Mouse (Mus musculus) adrenal gland, adult 8-10 months (tissue): ENCODE results near the gene Six3. TPM values are rescaled to one million over a fixed set of nuclear protein-coding genes. Genes with fewer than 3 reads are reported as not detected.

Source experiments
- DNase-seq: peaks from one replicate; pipeline ENCODE4 v3.0.0; 2022
- total RNA-seq, 4 experiments: library from RNA; stranded (reverse); gene quantifications; 2 replicates each; pipeline ENCODE4 v1.2.4; 2022

The Six3 gene
- total RNA-seq = not detected

DNA sequence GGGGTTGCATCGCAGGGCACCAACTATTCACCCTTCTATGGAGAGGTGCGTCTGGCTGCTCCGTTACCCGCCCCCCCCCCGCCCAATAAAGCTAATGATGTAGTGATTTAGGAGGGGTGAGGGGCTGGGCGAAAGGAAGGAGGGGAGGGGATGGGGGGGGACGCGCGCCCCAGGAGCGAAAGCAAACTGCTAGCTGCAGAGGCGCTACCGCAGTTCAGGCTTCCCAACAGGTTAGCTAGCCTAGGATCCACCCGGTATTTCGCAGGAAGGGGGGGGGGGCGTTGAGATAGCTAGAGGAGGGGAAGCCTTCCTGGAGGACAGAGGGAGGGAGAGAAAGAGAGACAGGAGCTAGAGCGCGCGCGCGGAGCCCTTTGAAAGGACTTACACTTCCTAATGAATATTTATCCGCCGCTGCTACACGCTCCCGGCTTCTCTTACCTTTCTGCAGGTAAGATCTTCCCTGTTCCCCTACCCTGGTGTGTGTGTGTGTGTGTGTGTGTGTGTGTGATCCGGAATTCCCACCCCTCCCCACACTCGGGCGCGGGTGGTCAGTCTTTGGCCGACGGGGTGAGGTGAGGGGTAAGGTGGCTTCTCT, at the start of gene Six3:
Gene Six3, plus strand, starts transcription at position 343 of the 595 bp plus-strand sequence.
- no peak for DNase-seq

GRCm38 (mm10) chr17:85564107-85564506, 49.3 kb upstream of the Six3 start:
- no peak for DNase-seq

GRCm38 (mm10) chr17:85574023-85574422, 39.4 kb upstream of the Six3 start:
- no peak for DNase-seq

DNA sequence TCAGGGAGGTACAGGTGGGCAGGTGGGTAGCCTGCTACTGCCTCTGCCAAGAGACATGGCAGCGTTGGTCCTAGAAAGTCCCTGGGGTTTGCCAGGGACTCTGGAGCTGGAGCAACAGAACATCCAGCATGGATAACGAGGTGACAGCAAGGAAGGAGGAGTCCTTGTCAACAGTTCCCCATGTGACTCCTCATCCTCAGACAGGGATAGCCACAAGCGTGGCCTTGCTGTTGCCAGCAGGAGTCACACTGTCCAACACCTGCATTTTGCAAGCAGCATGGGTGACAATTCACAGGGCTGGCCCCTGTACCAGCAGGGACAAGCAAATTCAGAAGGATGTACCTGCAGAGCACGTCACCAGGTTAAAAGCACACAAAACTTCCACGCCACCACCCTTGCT, 35.1 kb upstream of the Six3 start:
- no peak for DNase-seq

- DNase-seq = no peak
Observed at GRCm38 (mm10) chr17:85579350-85579749, 34.1 kb upstream of the Six3 start.

DNA sequence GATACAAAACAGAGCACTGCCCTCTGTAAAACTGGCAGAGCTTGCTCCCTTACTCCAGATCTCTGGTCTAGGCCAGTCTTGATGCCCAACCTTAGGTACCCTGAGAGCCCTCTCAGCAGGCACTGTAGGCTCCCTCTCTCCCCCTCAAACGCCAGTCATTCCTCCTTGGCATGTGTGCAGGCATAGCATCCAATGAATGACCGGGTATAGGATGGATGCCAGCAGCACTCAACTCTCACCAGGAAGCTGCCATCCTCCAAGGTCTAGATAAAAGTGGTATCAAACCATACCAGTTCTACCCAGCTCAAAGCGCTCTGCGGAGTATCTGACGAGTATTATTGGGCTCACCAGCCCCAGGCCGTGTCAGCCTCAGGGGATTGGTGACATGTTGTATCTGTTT, 33.2 kb upstream of the Six3 start:
- DNase-seq = no peak

- DNase-seq = no peak
Observed at GRCm38 (mm10) chr17:85584170-85584569, 29.2 kb upstream of the Six3 start.

DNA sequence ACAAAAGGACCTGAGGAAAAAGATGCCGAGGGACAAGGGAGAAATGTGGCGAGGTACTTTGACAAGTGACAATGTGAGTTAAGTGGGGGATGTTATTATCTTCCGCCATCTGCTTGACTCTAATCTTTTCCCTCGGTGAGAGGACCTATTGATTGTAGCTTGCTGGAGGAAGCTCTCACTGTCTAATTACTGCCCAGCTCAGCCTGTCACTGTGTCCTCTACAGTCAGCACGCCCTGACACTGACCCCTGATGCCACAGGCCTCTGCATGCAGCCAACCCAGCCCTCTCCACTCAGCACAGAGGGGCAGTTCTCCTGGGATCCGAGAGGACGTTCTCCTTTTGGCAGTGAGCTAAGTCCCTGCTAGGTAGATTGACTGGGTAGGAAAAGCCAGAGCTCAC, 28.8 kb upstream of the Six3 start:
- no peak for DNase-seq

GRCm38 (mm10) chr17:85585779-85586178, 27.6 kb upstream of the Six3 start:
- DNase-seq = no peak

GRCm38 (mm10) chr17:85591976-85592375, 21.4 kb upstream of the Six3 start:
- DNase-seq = no peak

GRCm38 (mm10) chr17:85595853-85596252, 17.6 kb upstream of the Six3 start:
- no peak for DNase-seq

- no peak for DNase-seq
Observed at GRCm38 (mm10) chr17:85596341-85596890, 17.0 kb upstream of the Six3 start.

DNA sequence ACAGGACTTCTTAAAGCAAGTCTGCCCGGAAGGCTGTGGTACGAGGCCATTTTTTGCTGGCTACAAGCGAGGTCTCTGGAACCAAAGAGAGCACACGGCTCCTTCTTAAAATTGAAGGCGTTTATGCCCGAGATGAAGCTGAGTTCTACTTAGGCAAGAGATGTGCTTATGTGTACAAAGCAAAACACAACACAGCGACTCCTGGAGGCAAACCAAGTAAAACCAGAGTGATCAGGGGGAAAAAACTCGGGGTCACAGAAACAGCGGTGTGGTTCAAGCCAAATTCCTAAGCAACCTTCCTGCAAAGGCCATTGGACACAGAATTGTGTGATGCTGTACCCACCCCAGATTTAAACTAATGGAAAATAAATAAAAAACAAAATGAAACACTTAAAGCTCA, 13.9 kb upstream of the Six3 start:
- DNase-seq = no peak

DNA sequence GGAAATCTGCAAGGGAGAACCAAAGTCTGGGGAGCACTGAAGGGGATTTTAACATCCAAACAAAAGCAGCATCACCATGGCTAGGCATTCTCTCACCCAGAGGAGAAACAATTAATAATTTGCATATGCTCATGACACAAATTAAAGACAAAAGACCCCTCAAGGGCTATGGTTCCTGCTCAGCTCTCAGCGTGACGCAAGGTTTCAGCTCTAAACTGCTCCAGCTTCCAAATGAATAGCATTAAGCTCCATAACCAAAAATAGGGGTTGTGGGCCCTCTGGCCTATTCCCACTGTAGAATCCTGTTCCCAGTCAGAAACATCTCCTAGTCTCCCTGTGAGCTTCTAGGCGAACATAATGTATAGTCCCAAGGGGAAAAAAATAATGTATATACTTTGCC, 6.9 kb upstream of the Six3 start:
- DNase-seq = no peak

DNA sequence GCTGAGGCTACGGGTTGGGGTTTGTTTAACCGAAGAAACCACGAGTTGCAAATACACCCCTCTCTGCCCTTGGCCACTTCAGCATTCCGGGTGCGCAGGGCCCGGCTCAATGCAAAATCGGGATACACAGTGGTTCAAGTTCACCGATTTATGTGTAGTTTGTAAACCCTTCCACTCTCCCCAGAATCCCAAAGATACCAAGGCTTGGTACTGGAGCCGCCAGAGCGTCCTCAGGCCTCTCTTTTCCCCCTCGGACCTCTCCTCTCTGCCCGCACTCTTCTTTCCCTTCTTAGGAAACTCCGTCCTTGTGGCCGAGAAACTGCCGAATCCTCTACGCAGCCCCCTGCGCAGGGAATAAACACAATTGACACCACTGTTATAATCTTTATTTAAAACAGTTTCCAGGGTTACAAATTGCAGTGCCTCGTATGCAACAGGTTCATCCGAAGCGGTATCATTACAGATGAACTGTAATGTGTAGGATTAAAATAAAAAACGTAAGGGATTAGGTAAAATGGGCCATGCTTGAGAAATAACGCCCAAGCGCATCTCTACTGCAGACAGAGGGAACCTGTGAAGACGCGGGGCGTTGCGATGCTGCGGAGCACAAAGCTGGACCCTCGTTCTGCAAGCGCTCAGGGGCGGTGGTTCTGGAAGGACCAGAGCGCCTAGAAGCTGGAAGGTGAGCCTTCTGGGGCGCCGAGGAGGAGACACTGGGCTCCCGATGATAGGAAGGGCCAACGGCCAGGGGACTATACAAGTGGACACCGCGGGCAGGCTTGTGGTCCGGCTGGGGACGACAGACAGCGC, 5.6 kb upstream of the Six3 start:
- DNase-seq = no peak

- no peak for DNase-seq
Observed at GRCm38 (mm10) chr17:85608366-85609093, 4.9 kb upstream of the Six3 start.

GRCm38 (mm10) chr17:85609094-85609425, 4.3 kb upstream of the Six3 start:
- no peak for DNase-seq

GRCm38 (mm10) chr17:85609621-85610392, 3.6 kb upstream of the Six3 start:
- DNase-seq = no peak

DNA sequence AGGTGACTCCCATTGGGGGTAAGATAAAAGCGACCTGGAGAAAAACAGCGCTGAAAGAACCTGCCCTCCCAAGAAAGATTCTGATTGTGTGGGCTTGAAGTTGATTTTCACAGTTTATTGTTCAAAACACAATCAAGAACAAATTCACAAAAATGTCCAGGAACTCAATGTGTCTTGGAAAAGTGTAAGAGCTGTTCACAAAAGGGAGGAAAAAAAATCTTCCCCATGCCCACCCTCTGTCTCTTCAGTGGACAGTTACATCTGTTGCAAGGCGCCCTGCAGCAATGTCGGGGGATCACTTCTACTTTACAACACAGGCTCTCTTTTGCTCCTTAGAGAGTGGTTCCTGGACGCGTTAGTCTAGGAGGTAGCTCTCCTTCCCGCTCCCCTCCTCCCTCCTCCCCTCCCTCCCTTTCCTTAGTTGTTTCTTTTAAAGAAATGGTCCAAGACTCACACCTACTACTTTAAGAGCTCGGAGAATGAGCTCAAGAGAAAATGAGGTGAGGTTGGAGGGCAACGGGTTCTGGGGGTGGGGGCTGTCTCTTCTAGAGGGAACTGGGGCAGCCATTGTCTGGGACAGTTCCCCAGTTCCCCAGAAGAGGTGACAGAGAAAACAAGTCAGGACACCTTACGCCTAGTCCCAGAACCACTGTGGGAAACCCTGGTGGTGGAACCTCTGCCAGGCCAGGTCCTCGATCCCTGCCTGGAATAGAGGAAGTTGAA, 2.9 kb upstream of the Six3 start:
- no peak for DNase-seq

DNA sequence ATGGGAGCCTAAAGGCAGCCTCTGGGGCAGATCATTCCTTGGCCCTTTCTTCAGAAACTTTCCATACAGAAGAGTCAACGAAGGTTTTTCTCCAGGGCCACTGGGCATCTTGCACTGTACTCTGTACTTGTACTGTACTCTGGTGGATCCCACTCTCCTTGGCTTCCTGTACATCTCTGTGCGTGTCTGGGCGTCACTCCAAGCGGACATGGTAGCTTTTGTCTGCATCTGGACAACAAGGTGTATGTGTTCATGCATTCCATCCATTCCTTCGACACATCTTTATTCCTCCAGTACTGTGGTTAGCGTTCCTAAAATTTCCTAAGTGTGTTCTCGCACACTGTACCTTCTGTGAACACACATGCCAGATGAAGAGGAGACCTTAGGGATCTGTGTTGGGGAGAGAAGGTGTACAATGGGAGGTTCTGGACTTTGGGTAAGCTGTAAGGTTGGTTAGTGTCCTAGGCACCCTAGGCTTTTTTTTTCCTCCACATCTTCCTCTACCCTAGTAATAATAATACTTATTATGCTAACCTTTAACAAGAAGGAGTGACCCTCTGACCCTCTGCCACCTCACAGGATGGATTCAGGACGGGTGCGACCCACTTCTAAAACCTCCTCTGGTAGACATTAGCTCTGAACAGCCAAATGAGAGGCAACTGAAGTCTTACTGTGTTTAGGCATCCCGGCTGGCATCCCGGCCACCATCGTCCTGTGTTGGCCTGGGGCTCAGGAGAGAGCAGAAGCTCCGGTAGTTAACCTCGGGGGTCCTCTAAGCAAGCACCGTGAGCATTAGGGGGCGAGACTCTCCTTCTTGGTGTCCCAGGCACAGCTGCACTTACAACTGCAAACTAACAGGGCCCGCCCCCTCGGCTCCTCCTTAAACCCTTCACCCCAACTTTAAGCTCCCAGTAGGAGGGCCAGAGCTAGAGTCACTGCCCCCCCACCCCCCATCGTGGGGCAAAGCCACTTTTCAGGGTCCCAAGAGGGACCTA, 1.6 kb upstream of the Six3 start:
- DNase-seq = no peak
